Mouse (Mus musculus) stomach, postnatal 0 days (tissue): ENCODE data around the gene Cfap206.

Experiments used
- CTCF ChIP-seq: IDR thresholded peaks from 2 replicates; pipeline ENCODE4 v1.5.1; 2016; ENCODE audit warnings: antibody characterized with exemption, low read depth, mild to moderate bottlenecking, moderate library complexity
- EP300 ChIP-seq: optimal IDR thresholded peaks from 2 replicates; pipeline ENCODE3; 2016; ENCODE audit warnings: antibody characterized with exemption

GRCm38 (mm10) chr4:34749236-34749635 is 19.2 kb upstream of the Cfap206 start:
- TF ChIP-seq CTCF (no peak), EP300 (no peak)
